Mouse (Mus musculus): Measurements from ENCODE around the gene Atp6v1e1. TPM values are rescaled to one million over a fixed set of nuclear protein-coding genes. Genes with fewer than 3 reads are reported as not detected.
"Not testable (repeated sequence)": the region's sequence is repeated elsewhere in the genome, so short reads cannot be mapped to it uniquely, and the experiment has no call there.

Atp6v1e1 gene
- polyA plus RNA-seq, 1 experiment from 2014 or later: 112 TPM

GRCm38 (mm10) chr6:120822937-120823614 lies 483 bp upstream of the Atp6v1e1 start:
- 0 out of 2 replicates have a peak overlapping the region, but pooled peaks have one; percentile 19 for H3K9ac ChIP-seq (ENCODE audit: low read length)
- H3K4me2 ChIP-seq (ENCODE audit: low read depth, low read length): peak overlapping the region; percentile 80
- WGBS: 65% methylated on average over 10 of the region's 10 CpGs
- H3K4me1 ChIP-seq (replicated peaks; ENCODE audit: control insufficient read depth, insufficient read depth, low read length): peaks cover 10% of the 10 kb centered on the region
- ATAC-seq (ENCODE audit: low read depth): peak; percentile 34; the same call in 1 of the 2 replicates
- no peaks in the 10 kb centered on the region for H3K9me3 ChIP-seq (ENCODE audit: control insufficient read depth, low read length)
- H3K36me3 ChIP-seq (ENCODE audit: control insufficient read depth, insufficient read depth, low read length): peaks cover 8% of the 10 kb centered on the region
- H3K4me3 ChIP-seq (ENCODE audit: low read length): peak overlapping the region; percentile 98
- H3K27ac ChIP-seq (ENCODE audit: low read length): no peak overlapping the region
- H3K27me3 ChIP-seq (ENCODE audit: control insufficient read depth, insufficient read depth, low read depth, low read length): no peaks in the 10 kb centered on the region

GRCm38 (mm10) chr6:120821715-120822114 lies 878 bp downstream of the Atp6v1e1 start:
- Histone ChIP-seq H3K27me3 (ENCODE audit: control insufficient read depth, insufficient read depth, low read depth, low read length) (no peaks in the 10 kb centered on the region), H3K4me1 (replicated peaks; ENCODE audit: control insufficient read depth, insufficient read depth, low read length) (peaks cover 10% of the 10 kb centered on the region), H3K4me2 (ENCODE audit: low read depth, low read length) (peak overlapping the region; percentile 80), H3K9ac (ENCODE audit: low read length) (peak overlapping the region; percentile 93), H3K9me3 (ENCODE audit: control insufficient read depth, low read length) (no peaks in the 10 kb centered on the region), H3K36me3 (ENCODE audit: control insufficient read depth, insufficient read depth, low read length) (peaks cover 18% of the 10 kb centered on the region), H3K4me3 (ENCODE audit: low read length) (peak overlapping the region; percentile 98), H3K27ac (ENCODE audit: low read length) (no peak overlapping the region)
- 44% methylated on average over 5 of the region's 5 CpGs for WGBS
- ATAC-seq (ENCODE audit: low read depth): no peak

GRCm38 (mm10) chr6:120820941-120821340 lies 1.7 kb downstream of the Atp6v1e1 start:
- Histone ChIP-seq H3K27ac (ENCODE audit: low read length) (no peak overlapping the region), H3K4me3 (ENCODE audit: low read length) (no peak overlapping the region), H3K36me3 (ENCODE audit: control insufficient read depth, insufficient read depth, low read length) (peaks cover 18% of the 10 kb centered on the region), H3K9me3 (ENCODE audit: control insufficient read depth, low read length) (no peaks in the 10 kb centered on the region), H3K4me1 (replicated peaks; ENCODE audit: control insufficient read depth, insufficient read depth, low read length) (peaks cover 10% of the 10 kb centered on the region), H3K9ac (ENCODE audit: low read length) (no peak overlapping the region), H3K27me3 (ENCODE audit: control insufficient read depth, insufficient read depth, low read depth, low read length) (no peaks in the 10 kb centered on the region), H3K4me2 (ENCODE audit: low read depth, low read length) (peak overlapping the region; percentile 80; the same call in 1 of the 2 replicates)
- WGBS: 88% methylated on average over 1 of the region's 1 CpGs
- ATAC-seq (ENCODE audit: low read depth): no peak

GRCm38 (mm10) chr6:120820144-120820543 lies 2.4 kb downstream of the Atp6v1e1 start:
- Histone ChIP-seq H3K36me3 (ENCODE audit: control insufficient read depth, insufficient read depth, low read length) (peaks cover 18% of the 10 kb centered on the region), H3K27me3 (ENCODE audit: control insufficient read depth, insufficient read depth, low read depth, low read length) (no peaks in the 10 kb centered on the region), H3K4me2 (ENCODE audit: low read depth, low read length) (no peak overlapping the region), H3K9ac (ENCODE audit: low read length) (no peak overlapping the region), H3K4me3 (ENCODE audit: low read length) (no peak overlapping the region), H3K9me3 (ENCODE audit: control insufficient read depth, low read length) (no peaks in the 10 kb centered on the region), H3K27ac (ENCODE audit: low read length) (no peak overlapping the region), H3K4me1 (replicated peaks; ENCODE audit: control insufficient read depth, insufficient read depth, low read length) (peaks cover 10% of the 10 kb centered on the region)
- WGBS: 81% methylated on average over 5 of the region's 5 CpGs
- ATAC-seq (ENCODE audit: low read depth): no peak

GRCm38 (mm10) chr6:120819294-120819693 lies 3.3 kb downstream of the Atp6v1e1 start:
- no peak overlapping the region for H3K27ac ChIP-seq (ENCODE audit: low read length)
- H3K27me3 ChIP-seq (ENCODE audit: control insufficient read depth, insufficient read depth, low read depth, low read length): no peaks in the 10 kb centered on the region
- no peak overlapping the region for H3K9ac ChIP-seq (ENCODE audit: low read length)
- peaks cover 18% of the 10 kb centered on the region for H3K36me3 ChIP-seq (ENCODE audit: control insufficient read depth, insufficient read depth, low read length)
- 92% methylated on average over 2 of the region's 2 CpGs for WGBS
- no peak overlapping the region for H3K4me2 ChIP-seq (ENCODE audit: low read depth, low read length)
- no peaks in the 10 kb centered on the region for H3K9me3 ChIP-seq (ENCODE audit: control insufficient read depth, low read length)
- H3K4me1 ChIP-seq (replicated peaks; ENCODE audit: control insufficient read depth, insufficient read depth, low read length): peaks cover 10% of the 10 kb centered on the region
- no peak for ATAC-seq (ENCODE audit: low read depth)
- H3K4me3 ChIP-seq (ENCODE audit: low read length): no peak overlapping the region

- H3K9ac ChIP-seq (ENCODE audit: low read length); H3K27ac ChIP-seq (ENCODE audit: low read length); H3K4me1 ChIP-seq (replicated peaks; ENCODE audit: control insufficient read depth, insufficient read depth, low read length); ATAC-seq (ENCODE audit: low read depth); H3K4me2 ChIP-seq (ENCODE audit: low read depth, low read length); H3K9me3 ChIP-seq (ENCODE audit: control insufficient read depth, low read length); H3K4me3 ChIP-seq (ENCODE audit: low read length); H3K27me3 ChIP-seq (ENCODE audit: control insufficient read depth, insufficient read depth, low read depth, low read length): not testable (repeated sequence)
- over 99% methylated on average over 6 of the region's 10 CpGs for WGBS
- peaks cover 19% of the 10 kb centered on the region for H3K36me3 ChIP-seq (ENCODE audit: control insufficient read depth, insufficient read depth, low read length)
These were observed 10.6 kb downstream of the Atp6v1e1 start for GRCm38 (mm10) chr6:120811999-120812398.

GRCm38 (mm10) chr6:120807738-120808081 lies 14.9 kb downstream of the Atp6v1e1 start:
- no peaks in the 10 kb centered on the region for H3K27me3 ChIP-seq (ENCODE audit: control insufficient read depth, insufficient read depth, low read depth, low read length)
- no peak for ATAC-seq (ENCODE audit: low read depth)
- WGBS: 69% methylated on average over 4 of the region's 4 CpGs
- H3K4me2 ChIP-seq (ENCODE audit: low read depth, low read length): no peak overlapping the region
- H3K27ac ChIP-seq (ENCODE audit: low read length): no peak overlapping the region
- peaks cover 40% of the 10 kb centered on the region for H3K36me3 ChIP-seq (ENCODE audit: control insufficient read depth, insufficient read depth, low read length)
- H3K4me1 ChIP-seq (replicated peaks; ENCODE audit: control insufficient read depth, insufficient read depth, low read length): no peaks in the 10 kb centered on the region
- no peak overlapping the region for H3K9ac ChIP-seq (ENCODE audit: low read length)
- no peak overlapping the region for H3K4me3 ChIP-seq (ENCODE audit: low read length)
- no peaks in the 10 kb centered on the region for H3K9me3 ChIP-seq (ENCODE audit: control insufficient read depth, low read length)

- Histone ChIP-seq H3K36me3 (ENCODE audit: control insufficient read depth, insufficient read depth, low read length) (peaks cover 43% of the 10 kb centered on the region), H3K4me3 (ENCODE audit: low read length) (no peak overlapping the region), H3K4me1 (replicated peaks; ENCODE audit: control insufficient read depth, insufficient read depth, low read length) (no peaks in the 10 kb centered on the region), H3K9ac (ENCODE audit: low read length) (no peak overlapping the region), H3K9me3 (ENCODE audit: control insufficient read depth, low read length) (no peaks in the 10 kb centered on the region), H3K27ac (ENCODE audit: low read length) (no peak overlapping the region), H3K4me2 (ENCODE audit: low read depth, low read length) (no peak overlapping the region), H3K27me3 (ENCODE audit: control insufficient read depth, insufficient read depth, low read depth, low read length) (no peaks in the 10 kb centered on the region)
- WGBS: 69% methylated on average over 5 of the region's 5 CpGs
- no peak for ATAC-seq (ENCODE audit: low read depth)
These were observed 15.4 kb downstream of the Atp6v1e1 start for GRCm38 (mm10) chr6:120806999-120807737.

GRCm38 (mm10) chr6:120799581-120800041 lies 23.0 kb downstream of the Atp6v1e1 start:
- Histone ChIP-seq H3K36me3 (ENCODE audit: control insufficient read depth, insufficient read depth, low read length) (peaks cover 44% of the 10 kb centered on the region), H3K27me3 (ENCODE audit: control insufficient read depth, insufficient read depth, low read depth, low read length) (no peaks in the 10 kb centered on the region), H3K9ac (ENCODE audit: low read length) (no peak overlapping the region), H3K4me3 (ENCODE audit: low read length) (no peak overlapping the region), H3K4me1 (replicated peaks; ENCODE audit: control insufficient read depth, insufficient read depth, low read length) (no peaks in the 10 kb centered on the region), H3K27ac (ENCODE audit: low read length) (no peak overlapping the region), H3K9me3 (ENCODE audit: control insufficient read depth, low read length) (no peaks in the 10 kb centered on the region), H3K4me2 (ENCODE audit: low read depth, low read length) (no peak overlapping the region)
- no peak for ATAC-seq (ENCODE audit: low read depth)
- WGBS: 86% methylated on average over 4 of the region's 4 CpGs
